Mouse (Mus musculus) MN1 (cell line): ENCODE results near the gene Dnah12.
"Not testable (repeated sequence)": the region's sequence is repeated elsewhere in the genome, so short reads cannot be mapped to it uniquely, and the experiment has no call there.

Experiments used
- DNase-seq: peaks from one replicate; pipeline ENCODE4 v3.0.0-alpha.2; 2016; ENCODE audit warnings: low spot score

The Dnah12 gene

DNA sequence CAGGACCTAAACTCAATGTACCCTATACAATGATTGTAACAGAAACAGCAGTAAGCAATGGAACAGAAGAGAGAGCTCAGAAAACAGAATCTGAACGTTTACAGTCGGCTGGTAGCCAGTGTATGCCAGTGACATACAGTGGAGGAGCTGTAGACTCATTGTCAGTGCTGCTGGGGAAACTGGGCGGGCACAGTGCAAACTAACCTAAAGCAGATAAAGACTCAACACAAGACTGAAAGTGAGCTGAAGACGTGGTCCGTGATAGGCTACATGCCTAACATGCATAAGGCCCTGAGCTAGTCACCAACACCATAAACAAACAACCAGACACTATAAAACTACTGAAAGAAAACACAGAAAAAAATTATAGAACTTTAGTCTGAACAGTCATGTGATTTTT lies 188.6 kb downstream of the Dnah12 start:
- no peak for DNase-seq

DNA sequence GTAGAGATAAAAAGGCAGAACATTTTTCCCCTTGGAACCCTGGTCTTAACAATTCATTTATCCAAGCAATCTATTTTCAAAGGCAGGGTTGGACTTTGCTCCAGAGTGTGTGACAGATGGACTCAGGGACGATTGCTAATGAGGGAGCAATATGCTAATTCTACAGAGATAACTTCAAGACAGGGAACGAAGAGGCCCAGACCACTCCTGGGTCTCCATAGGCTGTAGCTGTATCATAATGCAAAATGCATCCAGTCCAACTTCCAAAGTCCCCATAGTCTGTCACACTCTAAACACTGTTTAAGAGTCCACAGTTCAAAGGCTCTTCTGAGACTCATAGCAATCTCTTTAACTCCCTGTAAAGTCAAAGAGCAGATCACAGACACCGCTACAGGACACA lies 194.2 kb downstream of the Dnah12 start:
- DNase-seq, result no peak

DNA sequence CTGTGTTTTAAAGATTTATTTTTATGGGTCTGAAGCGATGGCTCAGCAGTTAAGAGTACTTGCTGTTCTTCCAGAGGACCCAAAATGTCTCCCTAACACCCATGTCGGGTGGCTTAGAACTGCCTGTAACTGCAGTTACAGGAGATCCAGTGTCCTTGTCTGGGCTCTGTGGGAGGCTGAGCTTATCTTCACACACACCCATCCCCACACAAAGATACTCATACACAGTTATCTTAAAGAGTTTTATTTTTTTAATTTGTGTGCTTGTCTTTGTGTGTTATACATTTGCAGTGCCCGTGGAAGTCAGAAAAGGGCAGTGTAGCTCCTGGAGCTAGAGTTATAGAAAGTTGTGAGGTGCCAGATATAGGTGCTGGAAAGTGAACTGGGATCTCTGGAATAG lies 197.7 kb downstream of the Dnah12 start:
- DNase-seq, result no peak

DNA sequence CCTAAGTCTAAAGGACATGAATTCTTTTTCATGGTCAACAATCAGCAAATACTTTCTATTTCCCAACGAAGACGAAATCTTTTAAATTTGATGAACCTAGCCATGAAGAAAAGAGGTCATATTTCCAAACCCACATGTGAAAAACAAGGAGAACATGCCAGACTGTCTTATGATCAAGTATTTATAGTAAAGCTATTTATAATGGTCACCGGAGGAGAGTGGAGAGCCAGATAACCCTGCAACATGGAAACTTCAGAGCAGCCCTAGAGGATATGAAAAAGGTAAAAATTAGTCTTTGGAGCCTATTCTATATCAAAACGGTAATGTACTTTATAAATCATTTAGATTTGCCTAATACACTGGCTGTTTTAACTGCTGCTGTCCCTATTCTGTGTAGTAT lies 201.3 kb downstream of the Dnah12 start, which contains the start of gene Asb14:
Gene Asb14, plus strand, starts transcription at position 166 of the 400 bp plus-strand sequence.
- no peak for DNase-seq

DNA sequence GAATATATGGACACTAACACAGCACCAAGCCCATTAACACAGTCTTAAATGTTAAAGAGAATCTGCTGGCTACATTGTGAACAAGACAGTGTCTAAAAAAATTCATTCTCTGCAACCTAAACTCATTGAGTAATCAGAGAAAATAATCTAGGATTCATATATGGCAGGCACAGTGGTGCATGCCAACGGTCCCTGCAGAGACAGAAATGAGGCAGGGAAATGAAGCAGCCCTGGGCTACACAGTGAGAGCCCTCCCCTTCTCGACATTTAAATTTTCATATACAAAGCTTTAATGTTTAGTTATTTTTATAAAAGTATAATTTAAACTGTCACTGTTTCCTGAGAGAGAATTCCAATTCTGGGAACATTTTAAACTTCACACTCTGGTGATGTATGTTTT lies 206.4 kb downstream of the Dnah12 start:
- no peak for DNase-seq

DNA sequence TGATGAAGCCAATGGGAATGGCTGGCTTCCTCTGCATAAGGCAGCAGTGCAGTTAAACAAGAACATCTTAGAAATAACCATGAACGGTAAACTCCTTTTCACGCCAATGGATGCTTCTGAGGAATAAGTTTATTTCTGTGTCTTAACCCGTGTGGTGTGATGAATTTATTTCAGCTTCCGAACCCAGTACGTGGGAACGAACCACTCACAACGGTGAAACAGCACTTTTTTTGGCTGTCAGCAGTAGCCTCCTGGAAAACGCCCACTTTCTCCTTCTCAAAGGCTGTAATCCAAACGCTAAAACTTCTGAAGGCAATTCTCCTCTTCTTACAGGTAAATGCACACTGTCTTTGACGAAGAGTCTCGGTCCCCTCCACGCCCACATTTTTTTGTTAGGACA lies 207.8 kb downstream of the Dnah12 start:
- no peak for DNase-seq

DNA sequence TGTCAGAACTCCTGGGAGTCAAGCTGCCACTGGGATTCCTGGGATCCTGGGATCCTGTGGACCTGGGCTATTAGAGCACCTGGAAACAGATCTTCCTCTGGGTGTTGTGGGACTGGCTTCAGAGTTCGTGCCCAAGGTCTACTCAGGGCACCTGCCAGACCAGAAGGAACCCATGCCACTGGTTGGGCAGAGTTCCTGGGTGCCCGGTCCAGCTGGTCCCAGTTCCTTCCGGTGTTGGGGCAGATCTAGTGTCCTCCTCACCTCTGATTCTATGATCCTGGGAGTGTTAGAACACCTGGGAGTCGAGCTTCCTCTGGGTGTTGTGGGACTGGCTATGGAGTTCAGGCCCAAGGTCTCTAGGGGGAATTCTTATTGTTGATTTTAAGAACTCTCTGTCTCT lies 214.3 kb downstream of the Dnah12 start:
- DNase-seq, result no peak

DNA sequence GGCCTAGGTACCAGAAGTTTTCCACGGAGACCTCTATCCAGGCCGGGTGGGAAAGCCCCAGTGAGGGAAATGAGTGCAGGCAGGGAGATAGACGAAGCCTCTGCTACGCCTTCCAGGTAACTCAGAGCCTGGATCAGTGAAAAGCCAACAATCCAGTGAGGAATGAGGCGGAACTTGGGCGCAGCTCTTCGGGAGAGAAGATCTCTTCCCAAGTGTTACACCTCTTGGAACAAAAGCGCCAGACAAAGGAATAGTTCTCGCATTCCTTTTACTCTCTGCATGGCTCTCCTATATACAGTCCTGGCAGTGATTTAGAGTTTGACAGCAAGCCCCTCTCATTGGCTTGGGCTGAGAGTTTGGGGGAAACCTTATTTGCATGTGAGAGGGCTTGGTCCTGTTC lies 217.4 kb downstream of the Dnah12 start:
- not testable (repeated sequence) for DNase-seq

DNA sequence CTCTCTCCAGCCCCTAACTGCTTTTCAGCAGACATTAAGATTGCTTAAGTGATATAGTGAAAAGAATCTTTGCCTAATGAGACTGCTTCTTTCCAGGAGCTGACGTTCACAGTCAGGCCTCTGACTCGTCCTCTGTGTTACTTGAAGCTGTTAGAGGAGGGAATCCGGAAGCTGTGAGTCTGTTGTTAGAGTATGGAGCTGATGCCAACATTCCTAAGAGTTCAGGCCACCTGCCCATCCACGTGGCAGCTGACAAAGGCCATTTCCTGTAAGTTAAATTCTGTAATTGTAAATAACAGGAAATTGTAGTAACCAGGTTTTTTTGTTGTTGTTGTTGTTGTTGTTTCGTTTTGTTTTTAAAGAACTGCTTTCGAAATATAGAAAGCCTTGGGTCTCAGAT lies 218.1 kb downstream of the Dnah12 start:
- DNase-seq, result no peak

DNA sequence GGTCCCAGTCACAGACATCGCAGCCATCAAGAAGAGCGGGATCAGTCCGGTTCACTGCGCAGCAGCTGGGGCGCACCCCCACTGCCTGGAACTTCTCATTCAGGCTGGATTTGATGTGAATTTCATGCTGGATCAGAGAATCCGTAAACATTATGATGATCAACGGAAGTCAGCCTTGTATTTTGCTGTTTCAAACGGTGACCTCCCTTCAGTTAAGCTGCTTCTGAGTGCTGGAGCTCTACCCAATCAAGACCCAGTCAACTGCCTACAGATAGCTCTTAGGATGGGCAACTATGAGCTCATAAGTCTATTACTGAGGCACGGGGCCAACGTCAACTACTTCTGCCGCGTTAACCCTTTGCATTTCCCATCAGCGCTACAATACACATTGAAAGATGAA lies 218.8 kb downstream of the Dnah12 start:
- DNase-seq, result no peak

DNA sequence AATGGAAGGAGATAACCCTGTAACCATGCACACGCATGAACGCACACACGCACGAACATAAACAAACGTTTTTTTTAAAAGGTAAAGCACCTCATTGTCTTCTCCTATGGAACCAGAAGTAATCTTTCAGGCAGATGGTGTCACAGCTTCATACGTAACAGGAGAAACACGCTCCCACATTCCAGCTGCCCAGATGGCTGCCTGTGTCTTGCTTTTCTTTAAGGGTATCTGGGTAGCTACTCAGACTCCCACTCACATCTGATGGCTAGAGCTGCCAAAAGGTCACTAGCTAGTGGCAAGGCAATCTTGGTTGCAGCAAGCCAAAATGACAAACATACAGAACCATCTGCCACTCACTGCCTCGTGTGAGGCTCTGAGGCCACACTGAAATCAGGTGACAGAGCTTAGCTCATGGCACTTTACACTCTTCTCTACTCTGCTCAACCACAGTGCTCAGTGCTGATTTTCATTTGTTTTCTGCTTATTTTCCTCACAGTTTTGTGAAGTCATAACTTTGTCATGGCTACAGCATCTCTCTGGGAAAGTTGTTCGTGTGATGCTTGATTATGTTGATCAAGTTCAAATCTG lies 220.7 kb downstream of the Dnah12 start:
- no peak for DNase-seq

DNA sequence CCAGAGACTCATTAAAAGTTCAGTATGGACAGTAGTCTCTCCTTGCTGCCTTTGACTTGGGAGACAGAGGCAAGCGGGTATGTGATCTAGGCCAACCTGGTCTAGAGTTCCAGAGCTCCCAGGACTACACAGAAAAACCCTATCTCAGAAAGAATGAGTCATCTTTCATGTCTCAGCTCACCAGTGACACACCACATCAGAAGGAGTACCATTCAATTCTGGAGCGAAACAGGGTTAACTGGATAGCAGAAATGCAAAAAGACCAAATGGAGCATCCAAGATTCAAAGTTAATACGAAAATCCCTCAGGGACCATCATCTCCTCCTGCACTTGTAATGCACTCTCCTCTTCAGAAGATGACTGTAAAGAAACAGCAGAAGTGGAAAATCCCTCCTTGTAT lies 226.2 kb downstream of the Dnah12 start:
- no peak for DNase-seq

DNA sequence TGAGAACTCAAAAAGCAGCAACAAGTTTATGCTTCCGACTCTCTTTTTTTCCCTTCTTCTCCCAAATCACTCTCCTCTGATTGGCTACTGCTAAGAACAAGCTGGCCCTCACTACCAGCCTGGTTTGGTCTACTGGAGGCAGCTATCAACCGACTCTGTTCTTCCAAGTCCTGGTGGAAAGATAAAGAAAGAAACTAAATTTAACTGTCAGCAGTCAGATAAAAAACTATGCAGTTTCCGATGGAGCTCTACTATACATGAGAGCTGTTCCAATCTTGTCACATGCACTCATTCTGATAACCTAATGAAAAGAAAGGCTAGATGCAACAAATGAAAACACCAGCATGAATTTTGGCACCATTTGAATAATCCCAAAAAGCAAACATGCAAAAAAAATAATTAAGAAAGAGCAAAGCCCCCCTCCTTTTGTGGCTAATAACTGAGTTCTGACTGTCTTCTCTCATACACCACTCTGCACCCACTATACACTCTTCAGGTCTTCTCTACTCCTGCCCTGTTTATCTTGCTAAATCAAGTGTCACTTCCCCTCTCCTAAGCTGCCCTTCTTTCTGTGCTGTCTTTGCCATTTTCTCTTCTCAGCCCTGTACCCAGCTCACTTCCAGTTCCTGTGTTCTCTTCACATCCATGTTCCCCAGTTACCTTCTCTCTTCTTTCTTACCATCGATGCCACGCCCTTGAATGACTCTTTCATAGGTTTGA lies 230.8 kb downstream of the Dnah12 start:
- no peak for DNase-seq

DNA sequence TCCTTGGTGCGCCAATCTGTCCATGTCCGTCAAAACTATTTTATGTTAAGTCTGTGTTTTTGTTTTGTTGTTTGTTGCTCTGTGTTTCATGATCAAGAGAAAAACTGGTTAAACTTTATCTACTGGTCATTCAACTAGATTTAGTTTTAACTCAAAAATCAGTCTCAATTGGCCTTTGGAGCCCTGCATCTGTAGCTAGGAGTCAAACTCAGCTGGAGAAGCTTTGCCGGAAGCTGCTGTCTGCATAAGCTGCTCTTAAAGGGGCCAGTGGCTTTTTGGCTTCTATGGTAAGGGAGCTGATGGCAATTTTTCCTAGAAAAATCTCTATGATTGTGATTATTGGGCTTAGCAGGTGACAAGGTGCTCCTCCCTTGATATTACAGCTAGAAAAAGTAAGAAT lies 241.8 kb downstream of the Dnah12 start:
- DNase-seq, result no peak

DNA sequence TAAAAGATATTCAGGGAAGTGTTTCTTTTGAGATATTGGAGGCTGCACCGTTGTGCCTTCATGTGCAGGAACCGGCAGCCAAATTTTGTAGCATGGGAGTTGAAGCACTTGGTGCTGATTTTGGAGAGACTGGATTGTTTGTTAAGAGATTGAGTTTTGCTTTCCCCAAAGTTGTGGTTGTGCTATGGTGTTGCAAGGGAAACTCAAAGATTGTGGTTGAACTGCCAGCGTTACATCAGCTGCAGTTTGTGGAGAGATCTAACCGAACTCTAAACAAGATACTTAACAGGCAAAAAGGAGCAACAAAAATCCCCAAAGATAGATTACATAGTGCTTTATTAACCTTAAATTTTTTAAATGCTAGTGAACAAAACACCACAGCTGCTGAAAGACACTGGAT lies 242.5 kb downstream of the Dnah12 start:
- no peak for DNase-seq
